Mouse (Mus musculus): ENCODE measurements around the gene Phf1. TPM values are rescaled to one million over a fixed set of nuclear protein-coding genes. Genes with fewer than 3 reads are reported as not detected.
"Not testable (repeated sequence)": the region's sequence is repeated elsewhere in the genome, so short reads cannot be mapped to it uniquely, and the experiment has no call there.

Gene Phf1
- polyA plus RNA-seq, 1 experiment from 2014 or later, result 15.7 TPM

- Histone ChIP-seq H3K9ac (no peak overlapping the region), H3K9me3 (replicated peaks) (no peaks in the 10 kb centered on the region), H3K36me3 (peaks cover 55% of the 10 kb centered on the region), H3K4me3 (no peak overlapping the region), H3K4me2 (replicated peaks) (peak overlapping the region; percentile 98), H3K4me1 (peaks cover 46% of the 10 kb centered on the region), H3K27me3 (no peaks in the 10 kb centered on the region), H3K27ac (no peak overlapping the region)
- 90% methylated on average over 15 of the region's 15 CpGs for WGBS
- ATAC-seq (ENCODE audit: low FRiP score), result no peak
These were observed 41.7 kb downstream of the Phf1 start for GRCm38 (mm10) chr17:26974547-26974946.

- peaks cover 46% of the 10 kb centered on the region for H3K4me1 ChIP-seq
- H3K9me3 ChIP-seq (replicated peaks), result no peaks in the 10 kb centered on the region
- no peak overlapping the region for H3K27ac ChIP-seq
- peaks cover 58% of the 10 kb centered on the region for H3K36me3 ChIP-seq
- H3K27me3 ChIP-seq, result no peaks in the 10 kb centered on the region
- no peak for ATAC-seq (ENCODE audit: low FRiP score)
- no peak overlapping the region for H3K4me2 ChIP-seq (replicated peaks)
- no peak overlapping the region for H3K4me3 ChIP-seq
- H3K9ac ChIP-seq, result no peak overlapping the region
These were observed 42.6 kb downstream of the Phf1 start for GRCm38 (mm10) chr17:26975415-26975814.

- H3K9ac ChIP-seq; H3K27me3 ChIP-seq; ATAC-seq (ENCODE audit: low FRiP score); H3K4me2 ChIP-seq (replicated peaks); H3K9me3 ChIP-seq (replicated peaks); H3K27ac ChIP-seq; H3K4me3 ChIP-seq: not testable (repeated sequence)
- 88% methylated on average over 6 of the region's 6 CpGs for WGBS
- H3K36me3 ChIP-seq, result peaks cover 62% of the 10 kb centered on the region
- H3K4me1 ChIP-seq, result peaks cover 33% of the 10 kb centered on the region
These were observed 44.5 kb downstream of the Phf1 start for GRCm38 (mm10) chr17:26977354-26977753.

- ATAC-seq (ENCODE audit: low FRiP score), result no peak
- Histone ChIP-seq H3K9ac (no peak overlapping the region), H3K4me2 (replicated peaks) (no peak overlapping the region), H3K36me3 (peaks cover 61% of the 10 kb centered on the region), H3K27ac (no peak overlapping the region), H3K27me3 (no peaks in the 10 kb centered on the region), H3K4me3 (no peak overlapping the region), H3K9me3 (replicated peaks) (no peaks in the 10 kb centered on the region), H3K4me1 (peaks cover 21% of the 10 kb centered on the region)
- 81% methylated on average over 2 of the region's 2 CpGs for WGBS
These were observed 46.6 kb downstream of the Phf1 start for GRCm38 (mm10) chr17:26979426-26979825.

GRCm38 (mm10) chr17:26981050-26981449 is 48.2 kb downstream of the Phf1 start:
- WGBS, result 74% methylated on average over 2 of the region's 2 CpGs
- Histone ChIP-seq H3K4me1 (peaks cover 6% of the 10 kb centered on the region), H3K9me3 (replicated peaks) (no peaks in the 10 kb centered on the region), H3K36me3 (peaks cover 45% of the 10 kb centered on the region), H3K27ac (no peak overlapping the region), H3K27me3 (no peaks in the 10 kb centered on the region), H3K4me2 (replicated peaks) (no peak overlapping the region), H3K9ac (no peak overlapping the region), H3K4me3 (no peak overlapping the region)
- no peak for ATAC-seq (ENCODE audit: low FRiP score)

GRCm38 (mm10) chr17:26983382-26983781 is 50.5 kb downstream of the Phf1 start:
- Histone ChIP-seq H3K36me3 (peaks cover 25% of the 10 kb centered on the region), H3K4me2 (replicated peaks) (no peak overlapping the region), H3K27me3 (no peaks in the 10 kb centered on the region), H3K4me3 (no peak overlapping the region), H3K9ac (no peak overlapping the region), H3K4me1 (no peaks in the 10 kb centered on the region), H3K27ac (no peak overlapping the region), H3K9me3 (replicated peaks) (no peaks in the 10 kb centered on the region)
- no peak for ATAC-seq (ENCODE audit: low FRiP score)
- 95% methylated on average over 4 of the region's 4 CpGs for WGBS

GRCm38 (mm10) chr17:26985503-26986179 is 52.8 kb downstream of the Phf1 start:
- 77% methylated on average over 10 of the region's 10 CpGs for WGBS
- ATAC-seq (ENCODE audit: low FRiP score), result no peak
- H3K4me1 ChIP-seq, result no peaks in the 10 kb centered on the region

More at GRCm38 (mm10) chr17:26985503-26986179, 52.8 kb downstream of the Phf1 start:
- no peaks in the 10 kb centered on the region for H3K27me3 ChIP-seq
- H3K4me2 ChIP-seq (replicated peaks), result no peak overlapping the region
- H3K9ac ChIP-seq, result no peak overlapping the region
- peaks cover 8% of the 10 kb centered on the region; the same call in 1 of the 2 replicates for H3K36me3 ChIP-seq
- no peak overlapping the region for H3K27ac ChIP-seq
- no peaks in the 10 kb centered on the region for H3K9me3 ChIP-seq (replicated peaks)
- H3K4me3 ChIP-seq, result no peak overlapping the region

Small RNAs within 50 kb of the gene (microRNA-seq; reads per million reads assigned to microRNA genes)
- gene Gm27775 (not detected), gene Mir3083 (not detected), gene Mir6968 (1.4 reads per million)

Other genes starting within 250 kb of the Phf1 start
- 7.5 and 10.4 TPM in 2 replicates for gene Crebrf, start 217.4 kb upstream of the Phf1 start, polyA plus RNA-seq (2016; fragmentation: Nextera tagmentation; extraction: Ambion mirVana)
- gene Bnip1, start 152.0 kb upstream of the Phf1 start, polyA plus RNA-seq (2016; fragmentation: Nextera tagmentation; extraction: Ambion mirVana), result 48.5 and 49.7 TPM in 2 replicates
- gene Nkx2-5, start 88.0 kb upstream of the Phf1 start, polyA plus RNA-seq (2016; fragmentation: Nextera tagmentation; extraction: Ambion mirVana), result not detected in 2 replicates
- gene Kifc5b, start 16.0 kb upstream of the Phf1 start, polyA plus RNA-seq (2016; fragmentation: Nextera tagmentation; extraction: Ambion mirVana), result 5.4 and 5.5 TPM in 2 replicates
- gene Cuta, start 6.5 kb downstream of the Phf1 start, polyA plus RNA-seq (2016; fragmentation: Nextera tagmentation; extraction: Ambion mirVana), result 131 and 149 TPM in 2 replicates
- gene Syngap1, start 8.2 kb downstream of the Phf1 start, polyA plus RNA-seq (2016; fragmentation: Nextera tagmentation; extraction: Ambion mirVana), result 4.2 and 4.4 TPM in 2 replicates
- gene Zbtb9, start 40.1 kb downstream of the Phf1 start, polyA plus RNA-seq (2016; fragmentation: Nextera tagmentation; extraction: Ambion mirVana), result 19.4 and 19.7 TPM in 2 replicates
- 3.3 and 3.5 TPM in 2 replicates for gene Bak1, start 96.0 kb downstream of the Phf1 start, polyA plus RNA-seq (2016; fragmentation: Nextera tagmentation; extraction: Ambion mirVana)
- gene Itpr3, start 124.3 kb downstream of the Phf1 start, polyA plus RNA-seq (2016; fragmentation: Nextera tagmentation; extraction: Ambion mirVana), result 2.5 and 2.8 TPM in 2 replicates
- gene Uqcc2, start 200.9 kb downstream of the Phf1 start, polyA plus RNA-seq (2016; fragmentation: Nextera tagmentation; extraction: Ambion mirVana), result 263 and 312 TPM in 2 replicates
- 0.40 and 0.54 TPM in 2 replicates for gene Ip6k3, start 234.7 kb downstream of the Phf1 start, polyA plus RNA-seq (2016; fragmentation: Nextera tagmentation; extraction: Ambion mirVana)

Data from hindbrain, embryonic 12.5 days (tissue).